Mouse (Mus musculus): ENCODE results near the gene Dixdc1. TPM values are rescaled to one million over a fixed set of nuclear protein-coding genes. Genes with fewer than 3 reads are reported as not detected.

The Dixdc1 gene
- polyA plus RNA-seq, 2 experiments: 16.1 to 16.4 TPM

- H3K4me1 ChIP-seq (ENCODE audit: control insufficient read depth, insufficient read depth, low read length): peaks cover 11% of the 10 kb centered on the region; the same call in 1 of the 2 replicates
- peak within 1 kb of the TSS; percentile 96 for H3K4me3 ChIP-seq (replicated peaks; ENCODE audit: low read length)
- peak within 1 kb of the TSS; percentile 87 for H3K9ac ChIP-seq (ENCODE audit: low read depth, low read length, severe bottlenecking)
- H3K27ac ChIP-seq (replicated peaks; ENCODE audit: low read depth, low read length): peak within 1 kb of the TSS; percentile 85
- peak within 1 kb of the TSS; percentile 45 for H3K4me2 ChIP-seq (replicated peaks; ENCODE audit: low read depth, low read length, severe bottlenecking)
- peak; percentile 95 for ATAC-seq (ENCODE audit: low FRiP score, low read depth)
- peak; percentile 88; the same call in 1 of the 2 replicates for TF ChIP-seq POLR2A (IDR thresholded peaks at IDR 0.05; ENCODE audit: borderline replicate concordance, extremely low read depth, insufficient read depth, insufficient read length)
- DNase-seq (ENCODE audit: low spot score): peak; percentile 87
- peaks cover 24% of the 10 kb centered on the region for H3K36me3 ChIP-seq (ENCODE audit: control insufficient read depth, insufficient read depth, low read length)
- no peaks in the 10 kb centered on the region for H3K9me3 ChIP-seq (ENCODE audit: control insufficient read depth, low read length)
- WGBS: 2% methylated on average over 62 of the region's 63 CpGs
- no peaks in the 10 kb centered on the region for H3K27me3 ChIP-seq (ENCODE audit: control insufficient read depth, insufficient read depth, low read length)
Observed at GRCm38 (mm10) chr9:50659392-50660217, 79.7 kb downstream of the Dixdc1 start, which contains the start of gene Dlat. Gene Dlat (minus strand): TSS chr9:50659780.

GRCm38 (mm10) chr9:50658941-50659388, 80.4 kb downstream of the Dixdc1 start:
- under 1% methylated on average over 27 of the region's 28 CpGs for WGBS
- no peak for TF ChIP-seq POLR2A (IDR thresholded peaks at IDR 0.05; ENCODE audit: borderline replicate concordance, extremely low read depth, insufficient read depth, insufficient read length)

GRCm38 (mm10) chr9:50658391-50658790, 80.9 kb downstream of the Dixdc1 start:
- Histone ChIP-seq H3K36me3 (ENCODE audit: control insufficient read depth, insufficient read depth, low read length) (peaks cover 25% of the 10 kb centered on the region), H3K4me1 (ENCODE audit: control insufficient read depth, insufficient read depth, low read length) (peaks cover 11% of the 10 kb centered on the region; the same call in 1 of the 2 replicates), H3K9ac (ENCODE audit: low read depth, low read length, severe bottlenecking) (peak overlapping the region; percentile 87), H3K4me3 (replicated peaks; ENCODE audit: low read length) (peak overlapping the region; percentile 96), H3K27ac (replicated peaks; ENCODE audit: low read depth, low read length) (no peak overlapping the region), H3K4me2 (replicated peaks; ENCODE audit: low read depth, low read length, severe bottlenecking) (peak overlapping the region; percentile 45), H3K27me3 (ENCODE audit: control insufficient read depth, insufficient read depth, low read length) (no peaks in the 10 kb centered on the region), H3K9me3 (ENCODE audit: control insufficient read depth, low read length) (no peaks in the 10 kb centered on the region)
- ATAC-seq (ENCODE audit: low FRiP score, low read depth) (no peak), DNase-seq (ENCODE audit: low spot score) (no peak)
- WGBS: 17% methylated on average over 5 of the region's 5 CpGs
- TF ChIP-seq POLR2A (IDR thresholded peaks at IDR 0.05; ENCODE audit: borderline replicate concordance, extremely low read depth, insufficient read depth, insufficient read length): no peak

More at GRCm38 (mm10) chr9:50658941-50659388, 80.4 kb downstream of the Dixdc1 start:
- Histone ChIP-seq H3K4me2 (replicated peaks; ENCODE audit: low read depth, low read length, severe bottlenecking) (peak overlapping the region; percentile 45), H3K27me3 (ENCODE audit: control insufficient read depth, insufficient read depth, low read length) (no peaks in the 10 kb centered on the region), H3K9me3 (ENCODE audit: control insufficient read depth, low read length) (no peaks in the 10 kb centered on the region), H3K4me1 (ENCODE audit: control insufficient read depth, insufficient read depth, low read length) (peaks cover 11% of the 10 kb centered on the region; the same call in 1 of the 2 replicates), H3K9ac (ENCODE audit: low read depth, low read length, severe bottlenecking) (peak overlapping the region; percentile 87), H3K27ac (replicated peaks; ENCODE audit: low read depth, low read length) (peak overlapping the region; percentile 85), H3K4me3 (replicated peaks; ENCODE audit: low read length) (peak overlapping the region; percentile 96), H3K36me3 (ENCODE audit: control insufficient read depth, insufficient read depth, low read length) (peaks cover 25% of the 10 kb centered on the region)
- no peak; the same call in 1 of the 2 replicates for ATAC-seq (ENCODE audit: low FRiP score, low read depth)
- DNase-seq (ENCODE audit: low spot score): no peak

GRCm38 (mm10) chr9:50650503-50650902, 88.8 kb downstream of the Dixdc1 start:
- no peaks in the 10 kb centered on the region for H3K4me1 ChIP-seq (ENCODE audit: control insufficient read depth, insufficient read depth, low read length)
- H3K27me3 ChIP-seq (ENCODE audit: control insufficient read depth, insufficient read depth, low read length): no peaks in the 10 kb centered on the region
- no peak overlapping the region for H3K9ac ChIP-seq (ENCODE audit: low read depth, low read length, severe bottlenecking)
- no peak overlapping the region for H3K27ac ChIP-seq (replicated peaks; ENCODE audit: low read depth, low read length)
- ATAC-seq (ENCODE audit: low FRiP score, low read depth): no peak
- WGBS: 94% methylated on average over 10 of the region's 10 CpGs
- TF ChIP-seq POLR2A (IDR thresholded peaks at IDR 0.05; ENCODE audit: borderline replicate concordance, extremely low read depth, insufficient read depth, insufficient read length): no peak
- H3K36me3 ChIP-seq (ENCODE audit: control insufficient read depth, insufficient read depth, low read length): peaks cover 83% of the 10 kb centered on the region
- H3K4me3 ChIP-seq (replicated peaks; ENCODE audit: low read length): no peak overlapping the region
- DNase-seq (ENCODE audit: low spot score): no peak
- no peak overlapping the region for H3K4me2 ChIP-seq (replicated peaks; ENCODE audit: low read depth, low read length, severe bottlenecking)
- no peaks in the 10 kb centered on the region for H3K9me3 ChIP-seq (ENCODE audit: control insufficient read depth, low read length)

- DNase-seq (ENCODE audit: low spot score): no peak
- H3K4me1 ChIP-seq (ENCODE audit: control insufficient read depth, insufficient read depth, low read length): no peaks in the 10 kb centered on the region
- ATAC-seq (ENCODE audit: low FRiP score, low read depth): no peak
- no peak overlapping the region for H3K9ac ChIP-seq (ENCODE audit: low read depth, low read length, severe bottlenecking)
- H3K27ac ChIP-seq (replicated peaks; ENCODE audit: low read depth, low read length): no peak overlapping the region
- WGBS: 82% methylated on average over 10 of the region's 10 CpGs
- TF ChIP-seq POLR2A (IDR thresholded peaks at IDR 0.05; ENCODE audit: borderline replicate concordance, extremely low read depth, insufficient read depth, insufficient read length): no peak
- H3K4me3 ChIP-seq (replicated peaks; ENCODE audit: low read length): no peak overlapping the region
- H3K4me2 ChIP-seq (replicated peaks; ENCODE audit: low read depth, low read length, severe bottlenecking): no peak overlapping the region
- peaks cover 90% of the 10 kb centered on the region for H3K36me3 ChIP-seq (ENCODE audit: control insufficient read depth, insufficient read depth, low read length)
- H3K9me3 ChIP-seq (ENCODE audit: control insufficient read depth, low read length): no peaks in the 10 kb centered on the region
- H3K27me3 ChIP-seq (ENCODE audit: control insufficient read depth, insufficient read depth, low read length): no peaks in the 10 kb centered on the region
Observed at GRCm38 (mm10) chr9:50646826-50647370, 92.4 kb downstream of the Dixdc1 start.

Data from limb, embryonic 14.5 days (tissue).